Mouse (Mus musculus): ENCODE data around the gene Numbl.

The Numbl gene

GRCm38 (mm10) chr7:27251946-27252345, 6.3 kb upstream of the Numbl start:
- DNase-seq (ENCODE audit: low spot score in 2 of 2) = no peak

GRCm38 (mm10) chr7:27255721-27256120, 2.5 kb upstream of the Numbl start:
- DNase-seq (ENCODE audit: low spot score in 2 of 2) = no peak

GRCm38 (mm10) chr7:27257046-27257851, 984 bp upstream of the Numbl start:
- no peak for DNase-seq (ENCODE audit: low spot score in 2 of 2)

- no peak for DNase-seq (ENCODE audit: low spot score in 2 of 2)
These were observed 405 bp upstream of the Numbl start for GRCm38 (mm10) chr7:27257852-27258204.

GRCm38 (mm10) chr7:27259271-27259721, 1.1 kb downstream of the Numbl start:
- DNase-seq (ENCODE audit: low spot score in 2 of 2) = peak in 1 of 2 experiments; percentile 11

- no peak for DNase-seq (ENCODE audit: low spot score in 2 of 2)
These were observed 1.5 kb downstream of the Numbl start for GRCm38 (mm10) chr7:27259771-27260170.

GRCm38 (mm10) chr7:27260856-27261255, 2.6 kb downstream of the Numbl start:
- DNase-seq (ENCODE audit: low spot score in 2 of 2) = no peak

GRCm38 (mm10) chr7:27261888-27262287, 3.7 kb downstream of the Numbl start:
- no peak for DNase-seq (ENCODE audit: low spot score in 2 of 2)

GRCm38 (mm10) chr7:27264761-27265160, 6.5 kb downstream of the Numbl start:
- no peak for DNase-seq (ENCODE audit: low spot score in 2 of 2)

- DNase-seq (ENCODE audit: low spot score in 2 of 2) = no peak
These were observed 8.4 kb downstream of the Numbl start for GRCm38 (mm10) chr7:27266515-27267128.

GRCm38 (mm10) chr7:27271423-27271822, 13.2 kb downstream of the Numbl start:
- no peak for DNase-seq (ENCODE audit: low spot score in 2 of 2)

- DNase-seq (ENCODE audit: low spot score in 2 of 2) = peak in 1 of 2 experiments; percentile 23
These were observed 15.6 kb downstream of the Numbl start for GRCm38 (mm10) chr7:27273739-27274351.

- DNase-seq (ENCODE audit: low spot score in 2 of 2) = no peak
These were observed 16.7 kb downstream of the Numbl start for GRCm38 (mm10) chr7:27274916-27275315.

- DNase-seq (ENCODE audit: low spot score in 2 of 2) = no peak
These were observed 17.8 kb downstream of the Numbl start for GRCm38 (mm10) chr7:27276021-27276420.

- DNase-seq (ENCODE audit: low spot score in 2 of 2) = no peak
These were observed 19.0 kb downstream of the Numbl start for GRCm38 (mm10) chr7:27277191-27277590.

GRCm38 (mm10) chr7:27281717-27282116, 23.5 kb downstream of the Numbl start:
- no peak for DNase-seq (ENCODE audit: low spot score in 2 of 2)

- no peak for DNase-seq (ENCODE audit: low spot score in 2 of 2)
These were observed 24.0 kb downstream of the Numbl start for GRCm38 (mm10) chr7:27282225-27282624.

GRCm38 (mm10) chr7:27284865-27285697, 26.8 kb downstream of the Numbl start:
- peak in 1 of 2 experiments; percentile 25 for DNase-seq (ENCODE audit: low spot score in 2 of 2)

- DNase-seq (ENCODE audit: low spot score in 2 of 2) = peak; percentile 21 to 51
These were observed 27.4 kb downstream of the Numbl start for GRCm38 (mm10) chr7:27285698-27286066.

GRCm38 (mm10) chr7:27288732-27289131, 30.5 kb downstream of the Numbl start:
- no peak for DNase-seq (ENCODE audit: low spot score in 2 of 2)

- DNase-seq (ENCODE audit: low spot score in 2 of 2) = no peak
These were observed 32.3 kb downstream of the Numbl start for GRCm38 (mm10) chr7:27290555-27290954.

Measured in thymus, postnatal 10 days (tissue).